8 mouse cellular contexts compared by ENCODE assay signal in genomic region chr14:21052112-21052780, GRCm38 (mm10). TPM values are rescaled to one million over a fixed set of nuclear protein-coding genes. Genes with fewer than 3 reads are reported as not detected.
DNase-seq lines count a peak whose midpoint lies in the region; ATAC-seq and TF ChIP-seq lines count a peak whose summit lies in the region.

Gene Ap3m1 (minus strand): TSS chr14:21052508.
Gene Adk (plus strand): TSS chr14:21052574.

- H3K27me3 ChIP-seq in forebrain, embryonic 10.5 days (ENCODE audit: poor library complexity, severe bottlenecking) = no peaks in the 10 kb centered on the region
- no peaks in the 10 kb centered on the region for H3K27me3 ChIP-seq in heart, embryonic 15.5 days
- no peaks in the 10 kb centered on the region for H3K27me3 ChIP-seq in liver, embryonic 14.5 days (ENCODE audit: control insufficient read depth, insufficient read depth, low read length)
- H3K27me3 ChIP-seq in neural tube, embryonic 11.5 days (ENCODE audit: control insufficient read depth, insufficient read depth, low read length) = no peaks in the 10 kb centered on the region
- H3K27me3 ChIP-seq in stomach, postnatal 0 days (ENCODE audit: control insufficient read depth, insufficient read depth, low read length) = no peaks in the 10 kb centered on the region

- H3K9ac ChIP-seq in heart, embryonic 15.5 days = peak within 1 kb of the TSS; percentile 79
- H3K9ac ChIP-seq in liver, embryonic 14.5 days (replicated peaks) = peak within 1 kb of the TSS; percentile 89
- peak within 1 kb of the TSS; percentile 76 for H3K9ac ChIP-seq in neural tube, embryonic 11.5 days (ENCODE audit: low read length)
- peak within 1 kb of the TSS; percentile 88 for H3K9ac ChIP-seq in stomach, postnatal 0 days (ENCODE audit: low read length)

- TF ChIP-seq CTCF in liver, embryonic 14.5 days (IDR thresholded peaks at IDR 0.05; ENCODE audit: low read depth) = no peak
- TF ChIP-seq CTCF in stomach, postnatal 0 days (IDR thresholded peaks at IDR 0.05; ENCODE audit: low read depth) = no peak

- peak; percentile 93 to 94 for DNase-seq in CD8-positive naive resting alpha-beta T cell, adult 2 months (ENCODE audit: low read depth in 2 of 2, low spot score in 2 of 2)
- DNase-seq in c-Kit-positive CD71-negative TER-119-negative erythroid progenitor cells, embryonic 14.5 days (ENCODE audit: low read depth) = peak; percentile 93
- peak; percentile 97 for DNase-seq in forebrain, embryonic 10.5 days (ENCODE audit: extremely low spot score, low spot score)
- peak; percentile 94 to 95 for DNase-seq in kidney, postnatal 25 days
- DNase-seq in liver, embryonic 14.5 days (ENCODE audit: low read depth in 3 of 3, low spot score in 3 of 3) = peak; percentile 87 to 92 (median 88)
- peak; percentile 96 for DNase-seq in neural tube, embryonic 11.5 days (ENCODE audit: low spot score)
- DNase-seq in stomach, postnatal 0 days (ENCODE audit: low spot score) = peak; percentile 97

- TF ChIP-seq EP300 in liver, embryonic 14.5 days (IDR thresholded peaks at IDR 0.05; ENCODE audit: low read depth) = peak; percentile 67; the same call in 1 of the 2 replicates
- peak; percentile 55 for TF ChIP-seq EP300 in stomach, postnatal 0 days (optimal IDR thresholded peaks at IDR 0.05)

- H3K4me3 ChIP-seq in forebrain, embryonic 10.5 days = peak within 1 kb of the TSS; percentile 92
- H3K4me3 ChIP-seq in heart, embryonic 15.5 days = peak within 1 kb of the TSS; percentile 77
- peak within 1 kb of the TSS; percentile 88 to 97 for H3K4me3 ChIP-seq in liver, embryonic 14.5 days (ENCODE audit: insufficient read depth in 1 of 2, low read depth in 2 of 2, low read length in 2 of 2)
- peak within 1 kb of the TSS; percentile 87 for H3K4me3 ChIP-seq in neural tube, embryonic 11.5 days (ENCODE audit: low read depth, low read length)
- peak within 1 kb of the TSS; percentile 82 for H3K4me3 ChIP-seq in stomach, postnatal 0 days (ENCODE audit: low read depth, low read length)

- peaks cover 23% of the 10 kb centered on the region for H3K4me1 ChIP-seq in forebrain, embryonic 10.5 days
- H3K4me1 ChIP-seq in heart, embryonic 15.5 days (replicated peaks) = peaks cover 23% of the 10 kb centered on the region
- H3K4me1 ChIP-seq in liver, embryonic 14.5 days (replicated peaks; ENCODE audit: control insufficient read depth in 2 of 2, insufficient read depth in 2 of 2, low read length in 1 of 2) = peaks cover 3 to 8% of the 10 kb centered on the region in 2 experiments
- H3K4me1 ChIP-seq in neural tube, embryonic 11.5 days (ENCODE audit: control insufficient read depth, insufficient read depth, low read length) = peaks cover 2% of the 10 kb centered on the region; the same call in 1 of the 2 replicates
- H3K4me1 ChIP-seq in stomach, postnatal 0 days (replicated peaks; ENCODE audit: control insufficient read depth, insufficient read depth) = no peaks in the 10 kb centered on the region

- peak; percentile 95 for ATAC-seq in heart, embryonic 15.5 days (replicated peaks; ENCODE audit: insufficient number of reproducible peaks, insufficient read depth, low FRiP score, low read depth)
- ATAC-seq in liver, embryonic 14.5 days (ENCODE audit: insufficient read depth) = peak; percentile 98
- peak; percentile 97 for ATAC-seq in neural tube, embryonic 11.5 days (ENCODE audit: insufficient read depth, low FRiP score, low TSS enrichment)
- peak; percentile 98 for ATAC-seq in stomach, postnatal 0 days (ENCODE audit: low FRiP score, low TSS enrichment)

- peaks cover 2% of the 10 kb centered on the region; the same call in 1 of the 2 replicates for H3K9me3 ChIP-seq in forebrain, embryonic 10.5 days
- no peaks in the 10 kb centered on the region for H3K9me3 ChIP-seq in heart, embryonic 15.5 days (replicated peaks)
- H3K9me3 ChIP-seq in liver, embryonic 14.5 days (ENCODE audit: control insufficient read depth, low read length) = peaks cover 3% of the 10 kb centered on the region
- no peaks in the 10 kb centered on the region for H3K9me3 ChIP-seq in neural tube, embryonic 11.5 days (ENCODE audit: control insufficient read depth, low read length)
- H3K9me3 ChIP-seq in stomach, postnatal 0 days (ENCODE audit: control insufficient read depth, low read length) = no peaks in the 10 kb centered on the region

- peaks cover 24% of the 10 kb centered on the region for H3K36me3 ChIP-seq in forebrain, embryonic 10.5 days (replicated peaks)
- no peaks in the 10 kb centered on the region for H3K36me3 ChIP-seq in heart, embryonic 15.5 days
- H3K36me3 ChIP-seq in liver, embryonic 14.5 days (replicated peaks; ENCODE audit: control insufficient read depth, insufficient read depth, low read depth) = no peaks in the 10 kb centered on the region
- no peaks in the 10 kb centered on the region for H3K36me3 ChIP-seq in neural tube, embryonic 11.5 days (ENCODE audit: control insufficient read depth, insufficient read depth, low read length)
- no peaks in the 10 kb centered on the region for H3K36me3 ChIP-seq in stomach, postnatal 0 days (ENCODE audit: control insufficient read depth, insufficient read depth, low read length)

- H3K4me2 ChIP-seq in heart, embryonic 15.5 days = peak within 1 kb of the TSS; percentile 94
- H3K4me2 ChIP-seq in liver, embryonic 14.5 days (ENCODE audit: low read depth) = peak within 1 kb of the TSS; percentile 84
- peak within 1 kb of the TSS; percentile 93 for H3K4me2 ChIP-seq in neural tube, embryonic 11.5 days (ENCODE audit: low read depth)
- peak within 1 kb of the TSS; percentile 95 for H3K4me2 ChIP-seq in stomach, postnatal 0 days (replicated peaks; ENCODE audit: low read depth)

- WGBS in forebrain, embryonic 10.5 days = under 1% methylated on average over 48 of the region's 48 CpGs
- WGBS in heart, embryonic 15.5 days = under 1% methylated on average over 47 of the region's 48 CpGs
- under 1% methylated on average over 47 of the region's 48 CpGs for WGBS in liver, embryonic 14.5 days (ENCODE audit: insufficient replicate concordance)
- under 1% methylated on average over 48 of the region's 48 CpGs for WGBS in neural tube, embryonic 11.5 days
- 1% methylated on average over 43 of the region's 48 CpGs for WGBS in stomach, postnatal 0 days

- H3K27ac ChIP-seq in forebrain, embryonic 10.5 days = peak within 1 kb of the TSS; percentile 98
- peak within 1 kb of the TSS; percentile 91 for H3K27ac ChIP-seq in heart, embryonic 15.5 days
- peak within 1 kb of the TSS; percentile 83 for H3K27ac ChIP-seq in liver, embryonic 14.5 days
- H3K27ac ChIP-seq in neural tube, embryonic 11.5 days (ENCODE audit: low read depth, low read length) = peak within 1 kb of the TSS; percentile 51
- H3K27ac ChIP-seq in stomach, postnatal 0 days (replicated peaks) = peak within 1 kb of the TSS; percentile 93

RNA-seq across cellular contexts. Expression of gene Ap3m1, which starts in this region (rescaled TPM):
- 99.9 and 101 TPM in 2 replicates for polyA plus RNA-seq in forebrain, embryonic 10.5 days (2016; fragmentation: Nextera tagmentation; extraction: Ambion mirVana)
- 53.7 and 54.1 TPM in 2 replicates for polyA plus RNA-seq in heart, embryonic 15.5 days (2015; fragmentation: Nextera tagmentation; extraction: Ambion mirVana)
- 11.7 and 22.3 TPM in 2 replicates for polyA plus RNA-seq in liver, embryonic 14.5 days (2012; rRNA removed)
- polyA plus RNA-seq in liver, embryonic 14.5 days (2014; fragmentation: Nextera tagmentation; extraction: Ambion mirVana) = 40.4 and 41.4 TPM in 2 replicates
- 127 and 132 TPM in 2 replicates for polyA plus RNA-seq in neural tube, embryonic 11.5 days (2014; fragmentation: Nextera tagmentation; extraction: Ambion mirVana)
- 42.7 and 46.8 TPM in 2 replicates for polyA plus RNA-seq in stomach, postnatal 0 days (2015; fragmentation: Nextera tagmentation; extraction: Ambion mirVana)

RNA-seq across cellular contexts. Expression of gene Adk, which starts in this region (rescaled TPM):
- polyA plus RNA-seq in forebrain, embryonic 10.5 days (2016; fragmentation: Nextera tagmentation; extraction: Ambion mirVana) = 171 and 172 TPM in 2 replicates
- 184 and 223 TPM in 2 replicates for polyA plus RNA-seq in heart, embryonic 15.5 days (2015; fragmentation: Nextera tagmentation; extraction: Ambion mirVana)
- 43.2 and 56.9 TPM in 2 replicates for polyA plus RNA-seq in liver, embryonic 14.5 days (2012; rRNA removed)
- polyA plus RNA-seq in liver, embryonic 14.5 days (2014; fragmentation: Nextera tagmentation; extraction: Ambion mirVana) = 172 and 180 TPM in 2 replicates
- polyA plus RNA-seq in neural tube, embryonic 11.5 days (2014; fragmentation: Nextera tagmentation; extraction: Ambion mirVana) = 106 and 118 TPM in 2 replicates
- polyA plus RNA-seq in stomach, postnatal 0 days (2015; fragmentation: Nextera tagmentation; extraction: Ambion mirVana) = 106 and 110 TPM in 2 replicates

Comparison
In these comparisons a context has a peak if more than half of its experiments do, and no peak if none do; other contexts are left out.
1. Peak in every context shown above with its lines: DNase-seq, ATAC-seq, H3K4me3 ChIP-seq and H3K27ac ChIP-seq.